Mouse (Mus musculus) MEL (cell line): ENCODE data around the gene Eng. TPM values are rescaled to one million over a fixed set of nuclear protein-coding genes. Genes with fewer than 3 reads are reported as not detected.

Experiments used
- DNase-seq: peaks from one replicate; pipeline ENCODE4 v3.0.0; 2011; ENCODE audit warnings: low read depth, low spot score
- H3K27ac ChIP-seq: 2 replicates; pipeline ENCODE4 v1.5.1; 2012; ENCODE audit warnings: low read depth, mild to moderate bottlenecking, control low read depth, low read length, moderate library complexity; ENCODE audit not compliant: control insufficient read depth
- H3K27me3 ChIP-seq, 2 experiments: fragments of 150-350 bp in 1 of 2; sonication (generic) in 1 of 2; 2 replicates each; pipeline ENCODE4 v1.6.1; 2012; ENCODE audit warnings: low read length in 2 of 2, mild to moderate bottlenecking in 2 of 2, improper control_type of control experiment in 1 of 2, moderate library complexity in 1 of 2; ENCODE audit not compliant: insufficient read depth in 2 of 2, control insufficient read depth in 1 of 2
- H3K36me3 ChIP-seq, 2 experiments: 2 replicates each; pipeline ENCODE4 v1.6.1; 2012 to 2014; ENCODE audit warnings: low read length in 2 of 2, improper control_type of control experiment in 1 of 2, inconsistent platforms in 1 of 2, mild to moderate bottlenecking in 1 of 2; ENCODE audit not compliant: insufficient read depth in 2 of 2, control insufficient read depth in 1 of 2
- H3K4me1 ChIP-seq, 2 experiments: fragments of 150-350 bp in 1 of 2; sonication (generic) in 1 of 2; 2 replicates each; pipeline ENCODE4 v1.6.1; 2012; ENCODE audit warnings: low read length in 2 of 2, improper control_type of control experiment in 1 of 2, mild to moderate bottlenecking in 1 of 2; ENCODE audit not compliant: insufficient read depth in 2 of 2, control insufficient read depth in 1 of 2
- H3K4me3 ChIP-seq, 2 experiments: fragments of 150-350 bp in 1 of 2; sonication (generic) in 1 of 2; 2 replicates each; pipeline ENCODE4 v1.5.1; 2012; ENCODE audit warnings: low read depth in 2 of 2, low read length in 2 of 2, mild to moderate bottlenecking in 2 of 2, moderate library complexity in 2 of 2, control low read depth in 1 of 2, improper control_type of control experiment in 1 of 2; ENCODE audit not compliant: control insufficient read depth in 1 of 2, insufficient read depth in 1 of 2
- H3K79me2 ChIP-seq: 2 replicates; pipeline ENCODE4 v1.6.1; 2012; ENCODE audit warnings: mild to moderate bottlenecking, low read length, moderate library complexity; ENCODE audit not compliant: control insufficient read depth, poor library complexity, insufficient read depth
- H3K9ac ChIP-seq: 2 replicates; pipeline ENCODE4 v1.6.1; 2012; ENCODE audit warnings: low read depth, mild to moderate bottlenecking, control low read depth, low read length, moderate library complexity; ENCODE audit not compliant: control insufficient read depth, poor library complexity, severe bottlenecking
- H3K9me3 ChIP-seq: fragments of 150-350 bp; sonication (generic); replicated peaks from 2 replicates; pipeline ENCODE4 v1.6.1; 2012; ENCODE audit warnings: mild to moderate bottlenecking, low read length, improper control_type of control experiment, moderate library complexity; ENCODE audit not compliant: insufficient read depth
- CHD1 ChIP-seq: IDR thresholded peaks from 2 replicates; pipeline ENCODE4 v1.6.1; 2012; ENCODE audit warnings: low read depth, mild to moderate bottlenecking, inconsistent platforms, low read length, improper control_type of control experiment
- CHD2 ChIP-seq: IDR thresholded peaks from 2 replicates; pipeline ENCODE4 v1.6.1; 2011; ENCODE audit warnings: low read length, improper control_type of control experiment
- CTCF ChIP-seq, 3 experiments: IDR thresholded peaks in 2 of 3; conservative IDR thresholded peaks in 1 of 3; 2 replicates each; pipeline ENCODE4 v1.5.1; 2011 to 2012; ENCODE audit warnings: low read length in 3 of 3, low read depth in 2 of 3, mild to moderate bottlenecking in 2 of 3, improper control_type of control experiment in 1 of 3, inconsistent platforms in 1 of 3, mixed read lengths in 1 of 3, moderate library complexity in 1 of 3; ENCODE audit not compliant: control insufficient read depth in 1 of 3, insufficient read depth in 1 of 3, poor library complexity in 1 of 3, severe bottlenecking in 1 of 3
- EP300 ChIP-seq, 2 experiments: IDR thresholded peaks; 2 replicates each; pipeline ENCODE4 v1.6.1; 2011; ENCODE audit warnings: improper control_type of control experiment in 2 of 2, low read length in 2 of 2, low read depth in 1 of 2, mild to moderate bottlenecking in 1 of 2
- ETS1 ChIP-seq: IDR thresholded peaks from 2 replicates; pipeline ENCODE4 v1.6.1; 2012; ENCODE audit warnings: low read depth, mild to moderate bottlenecking, inconsistent platforms, low read length, improper control_type of control experiment, moderate library complexity
- GABPA ChIP-seq: IDR thresholded peaks from 2 replicates; pipeline ENCODE4 v1.6.1; 2012; ENCODE audit warnings: low read depth, mild to moderate bottlenecking, inconsistent platforms, low read length, improper control_type of control experiment, moderate library complexity
- HCFC1 ChIP-seq: IDR thresholded peaks from 2 replicates; pipeline ENCODE4 v1.6.1; 2012; ENCODE audit warnings: low read depth, mild to moderate bottlenecking, inconsistent platforms, low read length, improper control_type of control experiment, moderate library complexity
- MAX ChIP-seq: IDR thresholded peaks from 2 replicates; pipeline ENCODE4 v1.6.1; 2011; ENCODE audit warnings: low read length, improper control_type of control experiment
- MAZ ChIP-seq: IDR thresholded peaks from 2 replicates; pipeline ENCODE4 v1.6.1; 2012; ENCODE audit warnings: low read depth, mild to moderate bottlenecking, inconsistent platforms, low read length, improper control_type of control experiment
- MXI1 ChIP-seq: IDR thresholded peaks from 2 replicates; pipeline ENCODE4 v1.6.1; 2011; ENCODE audit warnings: mild to moderate bottlenecking, low read depth, low read length, improper control_type of control experiment
- MYB ChIP-seq: IDR thresholded peaks from 2 replicates; pipeline ENCODE4 v1.6.1; 2011; ENCODE audit warnings: mild to moderate bottlenecking, low read depth, low read length, improper control_type of control experiment
- MYC ChIP-seq: IDR thresholded peaks from 2 replicates; pipeline ENCODE4 v1.6.1; 2011; ENCODE audit warnings: low read depth, mild to moderate bottlenecking, low read length, improper control_type of control experiment, moderate library complexity
- NELFE ChIP-seq: IDR thresholded peaks from 2 replicates; pipeline ENCODE4 v1.6.1; 2011; ENCODE audit warnings: low read depth, low read length, improper control_type of control experiment
- NRF1 ChIP-seq: IDR thresholded peaks from 2 replicates; pipeline ENCODE4 v1.6.1; 2014; ENCODE audit warnings: low read depth, mild to moderate bottlenecking, inconsistent platforms, low read length, improper control_type of control experiment, moderate library complexity; ENCODE audit not compliant: poor library complexity, insufficient read depth, severe bottlenecking
- POLR2A ChIP-seq, 2 experiments: IDR thresholded peaks; 2 replicates each; pipeline ENCODE4 v1.6.1; 2011 to 2012; ENCODE audit warnings: low read length in 2 of 2, mild to moderate bottlenecking in 2 of 2, control low read depth in 1 of 2, improper control_type of control experiment in 1 of 2, low read depth in 1 of 2, moderate library complexity in 1 of 2; ENCODE audit not compliant: control insufficient read depth in 1 of 2, insufficient read depth in 1 of 2, poor library complexity in 1 of 2
- POLR2AphosphoS2 ChIP-seq: IDR thresholded peaks from 2 replicates; pipeline ENCODE4 v1.6.1; 2011; ENCODE audit warnings: low read length, improper control_type of control experiment
- SMC3 ChIP-seq: IDR thresholded peaks from 2 replicates; pipeline ENCODE4 v1.6.1; 2011; ENCODE audit warnings: low read depth, low read length, improper control_type of control experiment
- TBP ChIP-seq: IDR thresholded peaks from 2 replicates; pipeline ENCODE4 v1.8.0; 2011; ENCODE audit warnings: low read depth, low read length, improper control_type of control experiment
- UBTF ChIP-seq: IDR thresholded peaks from 2 replicates; pipeline ENCODE4 v1.6.1; 2012; ENCODE audit warnings: low read depth, mild to moderate bottlenecking, inconsistent platforms, low read length, improper control_type of control experiment, moderate library complexity, borderline replicate concordance; ENCODE audit not compliant: insufficient read depth
- USF1 ChIP-seq: IDR thresholded peaks from 2 replicates; pipeline ENCODE4 v1.6.1; 2014; ENCODE audit warnings: low read depth, mild to moderate bottlenecking, inconsistent platforms, low read length, improper control_type of control experiment, moderate library complexity
- USF2 ChIP-seq, 2 experiments: IDR thresholded peaks; 2 replicates each; pipeline ENCODE4 v1.6.1; 2011 to 2012; ENCODE audit warnings: improper control_type of control experiment in 2 of 2, low read length in 2 of 2, borderline replicate concordance in 1 of 2, inconsistent platforms in 1 of 2, low read depth in 1 of 2, mild to moderate bottlenecking in 1 of 2; ENCODE audit not compliant: insufficient read depth in 1 of 2
- ZMIZ1 ChIP-seq: IDR thresholded peaks from 2 replicates; pipeline ENCODE4 v1.6.1; 2012; ENCODE audit warnings: low read depth, mild to moderate bottlenecking, inconsistent platforms, low read length, improper control_type of control experiment, moderate library complexity
- polyA plus RNA-seq, 2 experiments: library from polyadenylated mRNA; stranded (reverse) in 1 of 2; unstranded in 1 of 2; fragments of >175 nt in 1 of 2; fragments of >200 nt in 1 of 2; gene quantifications; 2 replicates each; pipeline versions ENCODE4 v1.2.1 to v1.2.4; 2012; ENCODE audit warnings: low replicate concordance in 2 of 2, low read depth in 1 of 2; ENCODE audit not compliant: insufficient read length in 2 of 2, insufficient read depth in 1 of 2, missing spikeins in 1 of 2
- total RNA-seq: library from RNA; depleted of rRNA; stranded (reverse); fragments of 300-350 nt; gene quantifications from 2 replicates; pipeline ENCODE4 v1.2.3, GENCODE M21; 2012

Gene Eng
- total and polyA plus RNA-seq, 3 experiments: 0.73 to 1.0 TPM; not detected in 1

DNA sequence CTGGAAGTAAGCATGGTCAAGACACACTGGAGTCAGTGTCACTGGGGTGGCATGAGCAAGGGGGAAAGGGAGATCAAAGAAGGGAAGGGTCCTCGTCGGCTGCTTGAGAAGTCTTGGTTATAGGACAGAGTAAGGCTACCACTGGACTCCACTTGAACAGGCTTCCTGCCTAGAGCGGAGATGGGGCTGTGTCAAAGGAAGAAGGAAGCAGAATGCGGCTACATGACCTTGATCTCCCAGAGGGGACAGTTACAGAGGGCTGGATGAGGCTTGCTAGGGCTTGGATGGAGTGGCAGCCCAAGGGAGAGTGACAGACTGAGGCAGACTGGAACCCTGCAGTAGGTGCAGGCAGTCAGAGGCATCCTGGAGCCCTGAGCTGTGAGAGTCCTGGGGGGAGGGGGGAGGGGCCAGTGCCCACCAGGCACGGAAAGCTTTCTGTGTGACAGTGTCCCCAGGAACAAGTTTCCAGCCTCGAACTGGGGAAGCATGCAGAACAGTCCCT lies 5.8 kb upstream of the Eng start:
- Histone ChIP-seq H3K4me3 (no peak overlapping the region), H3K9me3 (no peaks in the 10 kb centered on the region), H3K9ac (no peak overlapping the region), H3K27ac (no peak overlapping the region), H3K79me2 (no peaks in the 10 kb centered on the region), H3K4me1 (no peaks in the 10 kb centered on the region; a peak in 1 of 4 replicates), H3K36me3 (no peaks in the 10 kb centered on the region), H3K27me3 (no peaks in the 10 kb centered on the region)
- DNase-seq: no peak
- no peak for TF ChIP-seq CHD1
- no peak for TF ChIP-seq MYB
- TF ChIP-seq CHD2: no peak
- no peak for TF ChIP-seq EP300 (IDR thresholded peaks at IDR 0.05; ENCODE audit: low read depth in 1 of 2, low read length in 2 of 2)
- no peak for TF ChIP-seq MXI1
- no peak for TF ChIP-seq POLR2AphosphoS2
- no peak for TF ChIP-seq MYC
- TF ChIP-seq CTCF (IDR thresholded peaks at IDR 0.05 in 2 of 3, conservative IDR thresholded peaks at IDR 0.05 in 1 of 3; ENCODE audit: control insufficient read depth in 1 of 3, insufficient read depth in 1 of 3, low read depth in 2 of 3, low read length in 3 of 3, poor library complexity in 1 of 3, severe bottlenecking in 1 of 3): no peak
- no peak for TF ChIP-seq USF2 (IDR thresholded peaks at IDR 0.05; ENCODE audit: borderline replicate concordance in 1 of 2, insufficient read depth in 1 of 2, low read depth in 1 of 2, low read length in 2 of 2)
- no peak for TF ChIP-seq UBTF
- no peak for TF ChIP-seq ZMIZ1
- TF ChIP-seq MAZ: no peak
- no peak for TF ChIP-seq ETS1
- no peak for TF ChIP-seq USF1
- TF ChIP-seq NRF1: no peak
- no peak for TF ChIP-seq HCFC1
- no peak for TF ChIP-seq NELFE
- no peak for TF ChIP-seq SMC3
- TF ChIP-seq POLR2A (IDR thresholded peaks at IDR 0.05; ENCODE audit: control insufficient read depth in 1 of 2, insufficient read depth in 1 of 2, low read depth in 1 of 2, low read length in 2 of 2, poor library complexity in 1 of 2): no peak

GRCm38 (mm10) chr2:32641810-32642209 lies 4.6 kb upstream of the Eng start:
- Histone ChIP-seq H3K9ac (no peak overlapping the region), H3K27ac (no peak overlapping the region), H3K36me3 (no peaks in the 10 kb centered on the region), H3K4me1 (peaks cover 0 to 4% of the 10 kb centered on the region in 2 experiments; a peak in 1 of 4 replicates), H3K79me2 (no peaks in the 10 kb centered on the region), H3K4me3 (no peak overlapping the region), H3K27me3 (no peaks in the 10 kb centered on the region), H3K9me3 (no peaks in the 10 kb centered on the region)
- no peak for TF ChIP-seq ETS1
- TF ChIP-seq POLR2AphosphoS2: no peak
- TF ChIP-seq USF2 (IDR thresholded peaks at IDR 0.05; ENCODE audit: borderline replicate concordance in 1 of 2, insufficient read depth in 1 of 2, low read depth in 1 of 2, low read length in 2 of 2): no peak
- TF ChIP-seq GABPA: no peak
- no peak for TF ChIP-seq TBP
- TF ChIP-seq MAX: no peak
- DNase-seq: no peak
